Mouse (Mus musculus) kidney, postnatal 0 days (tissue): ENCODE results near the gene Gm3402. TPM values are rescaled to one million over a fixed set of nuclear protein-coding genes. Genes with fewer than 3 reads are reported as not detected.
"Not testable (repeated sequence)": the region's sequence is repeated elsewhere in the genome, so short reads cannot be mapped to it uniquely, and the experiment has no call there.

ENCODE experiments used
- ATAC-seq: fragments of 200-750 bp; cut with Nextera tagmentation; replicated peaks from 2 replicates; pipeline ENCODE4 v1.8.0; 2017; ENCODE audit warnings: low read depth, moderate number of reproducible peaks, moderate TSS enrichment, moderate library complexity; ENCODE audit not compliant: low FRiP score
- DNase-seq: peaks from one replicate; pipeline ENCODE4 v3.0.0-alpha.2; 2016; ENCODE audit warnings: low spot score
- H3K27ac ChIP-seq: fragments of 300-500 bp; sonication (generic); 2 replicates; pipeline ENCODE4 v1.5.1; 2014; ENCODE audit warnings: mild to moderate bottlenecking
- H3K27me3 ChIP-seq: fragments of 300-500 bp; sonication (generic); 2 replicates; pipeline ENCODE4 v1.6.1; 2014; ENCODE audit warnings: low read length, mixed read lengths; ENCODE audit not compliant: insufficient read depth
- H3K36me3 ChIP-seq: fragments of 300-500 bp; sonication (generic); 2 replicates; pipeline ENCODE4 v1.6.1; 2014; ENCODE audit warnings: low read length, mixed read lengths; ENCODE audit not compliant: insufficient read depth
- H3K4me1 ChIP-seq: fragments of 300-500 bp; sonication (generic); replicated peaks from 2 replicates; pipeline ENCODE4 v1.6.1; 2014; ENCODE audit warnings: antibody characterized with exemption, low read length, mixed read lengths; ENCODE audit not compliant: insufficient read depth
- H3K4me2 ChIP-seq: fragments of 300-500 bp; sonication (generic); 2 replicates; pipeline ENCODE4 v1.6.1; 2014; ENCODE audit warnings: mild to moderate bottlenecking, low read length, moderate library complexity, mixed read lengths
- H3K4me3 ChIP-seq: fragments of 300-500 bp; sonication (generic); replicated peaks from 2 replicates; pipeline ENCODE4 v1.5.1; 2014; ENCODE audit warnings: low read depth, low read length
- H3K9ac ChIP-seq: fragments of 300-500 bp; sonication (generic); 2 replicates; pipeline ENCODE4 v1.6.1; 2014; ENCODE audit warnings: low read depth, low read length
- H3K9me3 ChIP-seq: fragments of 300-500 bp; sonication (generic); replicated peaks from 2 replicates; pipeline ENCODE4 v1.6.1; 2016; ENCODE audit warnings: low read length, inconsistent platforms, mixed read lengths
- CTCF ChIP-seq: IDR thresholded peaks from 2 replicates; pipeline ENCODE4 v1.5.1; 2016; ENCODE audit warnings: antibody characterized with exemption, low read depth, mild to moderate bottlenecking, moderate library complexity
- WGBS: fragments of 180-500 bp; shearing (Covaris S2); extraction: QIAGEN DNeasy Blood & Tissue Kit; methylation state at CpG from one replicate; pipeline ENCODE4 v1.1.7; 2014; 5-methylcytosine and 5-hydroxymethylcytosine counted together
- polyA plus RNA-seq: library from polyadenylated mRNA; unstranded; fragments of >200 nt; fragmentation: Nextera tagmentation; extraction: Ambion mirVana; gene quantifications from 2 replicates; pipeline ENCODE4 v1.2.1, GENCODE M21; 2015

Gene Gm3402
- polyA plus RNA-seq: not detected in 2 replicates

GRCm38 (mm10) chr5:146513823-146514222 is at the start of gene Gm3402:
Gene Gm3402 (plus strand): TSS chr5:146514123.
- H3K27ac ChIP-seq, H3K36me3 ChIP-seq, H3K27me3 ChIP-seq, ATAC-seq, H3K4me3 ChIP-seq, H3K4me2 ChIP-seq, H3K4me1 ChIP-seq, DNase-seq, H3K9ac ChIP-seq, H3K9me3 ChIP-seq: not testable (repeated sequence)
- WGBS: no CpG with 5 or more reads among the region's 5 CpGs

DNA sequence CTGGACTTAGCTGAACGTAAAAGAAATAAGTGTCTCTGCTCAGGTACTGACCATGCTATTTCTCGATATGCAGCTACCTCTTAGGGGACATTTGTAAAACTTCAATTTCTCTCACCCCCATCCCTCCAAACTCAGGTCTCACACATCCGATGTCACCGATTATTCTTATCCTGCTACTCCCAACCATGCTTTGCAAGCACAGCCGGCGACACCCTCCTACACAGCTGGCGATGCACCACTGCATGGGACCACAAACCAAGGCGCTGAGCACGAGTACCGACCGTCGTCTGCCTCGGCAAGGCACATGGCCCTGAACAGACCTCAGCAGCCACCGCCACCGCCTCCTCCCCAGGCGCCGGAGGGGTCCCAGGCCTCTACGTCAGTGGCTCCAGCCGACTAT is 47.3 kb upstream of the Gm3402 start:
- Histone ChIP-seq H3K27me3 (no peaks in the 10 kb centered on the region), H3K4me1 (no peaks in the 10 kb centered on the region), H3K4me3 (no peak overlapping the region), H3K9me3 (no peaks in the 10 kb centered on the region), H3K27ac (no peak overlapping the region), H3K4me2 (no peak overlapping the region), H3K9ac (no peak overlapping the region), H3K36me3 (no peaks in the 10 kb centered on the region)
- WGBS: 81% methylated on average over 19 of the region's 19 CpGs
- ATAC-seq (no peak), DNase-seq (no peak)
- TF ChIP-seq CTCF: no peak

DNA sequence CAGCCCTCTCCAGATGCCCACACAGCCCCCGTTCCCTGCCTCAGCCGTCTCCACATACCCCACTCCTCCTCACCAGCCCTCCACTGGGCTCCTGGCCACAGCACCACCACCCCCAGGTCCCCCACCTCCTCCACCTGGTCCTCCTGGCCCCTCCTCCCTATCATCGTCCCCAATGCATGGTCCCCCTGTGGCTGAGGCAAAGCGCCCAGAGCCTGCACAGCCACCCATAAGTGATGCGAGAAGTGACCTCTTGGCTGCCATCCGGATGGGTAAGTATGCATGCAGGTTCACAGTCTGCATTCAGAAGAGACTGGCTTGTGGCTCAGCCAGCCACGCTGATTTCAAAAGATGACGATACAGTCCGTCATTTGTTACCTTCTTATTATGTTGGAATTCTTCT is 45.6 kb upstream of the Gm3402 start:
- 85% methylated on average over 9 of the region's 9 CpGs for WGBS
- TF ChIP-seq CTCF: no peak
- no peak overlapping the region for H3K4me2 ChIP-seq
- H3K27me3 ChIP-seq: no peaks in the 10 kb centered on the region
- DNase-seq: no peak
- no peaks in the 10 kb centered on the region for H3K9me3 ChIP-seq
- no peak overlapping the region for H3K9ac ChIP-seq
- ATAC-seq: no peak
- H3K27ac ChIP-seq: no peak overlapping the region
- no peaks in the 10 kb centered on the region for H3K36me3 ChIP-seq
- H3K4me1 ChIP-seq: no peaks in the 10 kb centered on the region
- H3K4me3 ChIP-seq: no peak overlapping the region

DNA sequence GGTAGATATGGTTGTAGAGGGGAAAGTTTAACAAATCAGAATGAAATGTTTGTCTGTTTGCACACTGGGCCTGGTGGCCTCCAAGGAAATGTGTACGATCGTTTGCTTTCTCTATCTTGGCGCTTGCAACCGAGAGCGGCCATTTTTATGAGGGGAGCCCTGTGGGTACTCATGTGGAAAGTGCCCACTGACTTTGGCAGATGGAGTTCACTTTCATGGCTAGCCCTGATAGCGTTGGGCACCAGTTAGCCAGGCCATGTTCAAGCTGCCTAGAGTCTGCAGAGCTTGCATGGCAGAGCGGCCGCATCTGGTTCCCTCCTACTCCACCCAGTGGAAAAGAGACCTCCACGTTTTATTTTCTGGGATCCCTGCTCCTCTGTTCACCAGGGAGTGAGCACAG is 43.1 kb upstream of the Gm3402 start:
- Histone ChIP-seq H3K27me3 (no peaks in the 10 kb centered on the region), H3K4me1 (no peaks in the 10 kb centered on the region), H3K36me3 (no peaks in the 10 kb centered on the region), H3K27ac (no peak overlapping the region), H3K4me3 (no peak overlapping the region), H3K4me2 (no peak overlapping the region), H3K9me3 (no peaks in the 10 kb centered on the region), H3K9ac (no peak overlapping the region)
- 82% methylated on average over 9 of the region's 9 CpGs for WGBS
- TF ChIP-seq CTCF: no peak
- DNase-seq (no peak), ATAC-seq (no peak)

- WGBS: 66% methylated on average over 5 of the region's 5 CpGs
- no peak overlapping the region for H3K9ac ChIP-seq
- DNase-seq (no peak), ATAC-seq (no peak)
- no peaks in the 10 kb centered on the region for H3K9me3 ChIP-seq
- no peak overlapping the region for H3K4me2 ChIP-seq
- no peaks in the 10 kb centered on the region for H3K27me3 ChIP-seq
- H3K4me3 ChIP-seq: no peak overlapping the region
- H3K27ac ChIP-seq: no peak overlapping the region
- no peaks in the 10 kb centered on the region for H3K36me3 ChIP-seq
- no peaks in the 10 kb centered on the region for H3K4me1 ChIP-seq
- no peak for TF ChIP-seq CTCF
Measured at GRCm38 (mm10) chr5:146471311-146471710, 42.6 kb upstream of the Gm3402 start.

- Histone ChIP-seq H3K4me1 (no peaks in the 10 kb centered on the region), H3K27me3 (no peaks in the 10 kb centered on the region), H3K9me3 (no peaks in the 10 kb centered on the region), H3K4me2 (no peak overlapping the region), H3K27ac (no peak overlapping the region), H3K4me3 (no peak overlapping the region), H3K36me3 (no peaks in the 10 kb centered on the region), H3K9ac (no peak overlapping the region)
- 91% methylated on average over 12 of the region's 12 CpGs for WGBS
- no peak for TF ChIP-seq CTCF
- ATAC-seq (no peak), DNase-seq (no peak)
Measured at GRCm38 (mm10) chr5:146471821-146472220, 42.1 kb upstream of the Gm3402 start.

DNA sequence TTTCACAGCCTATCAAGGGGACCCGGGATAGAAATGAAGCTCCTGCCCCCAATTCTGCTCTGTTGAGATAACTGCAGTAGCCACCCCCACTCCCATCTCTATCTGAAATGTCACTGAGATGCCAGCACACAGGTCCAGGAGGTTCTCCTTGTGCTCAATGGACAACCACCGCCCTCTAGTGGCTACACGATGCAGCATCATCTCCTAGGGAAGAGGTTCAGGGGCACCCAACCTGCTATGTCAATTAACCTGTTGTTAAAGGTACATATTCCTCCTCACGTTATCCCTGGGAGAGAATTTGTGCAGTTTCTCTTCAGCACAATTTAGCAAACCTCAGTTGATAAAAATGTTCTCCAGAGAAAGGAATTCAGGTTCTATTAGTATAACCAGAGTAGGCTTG is 34.4 kb upstream of the Gm3402 start:
- not testable (repeated sequence) for H3K27me3 ChIP-seq, H3K4me1 ChIP-seq, H3K4me2 ChIP-seq, H3K9me3 ChIP-seq, ATAC-seq, H3K4me3 ChIP-seq, H3K27ac ChIP-seq, H3K36me3 ChIP-seq, DNase-seq, H3K9ac ChIP-seq
- WGBS: 8% methylated on average over 4 of the region's 4 CpGs
- peak; percentile 68 for TF ChIP-seq CTCF

DNA sequence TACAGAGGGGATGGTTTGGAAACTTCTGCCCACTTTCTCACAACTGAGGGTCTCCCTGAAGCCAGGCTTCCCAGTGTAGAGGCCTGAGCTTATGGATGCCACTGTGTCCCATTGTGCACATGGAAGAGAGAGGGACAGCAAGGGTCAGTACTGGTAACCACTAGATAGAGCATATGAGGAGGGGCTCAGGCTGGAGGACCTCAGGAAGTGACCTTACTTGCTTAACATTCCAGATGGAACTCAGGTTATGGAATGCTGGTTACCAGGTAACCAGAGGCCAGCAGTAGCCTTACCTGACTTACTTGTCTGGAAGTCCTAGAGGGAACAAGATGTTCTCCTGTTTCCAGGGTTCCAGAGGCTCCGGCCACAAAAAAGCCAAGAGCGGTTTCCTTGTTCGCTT is 32.3 kb upstream of the Gm3402 start, which contains the start of gene Gm6408:
TSS of gene Gm6408 (plus strand) at position 301 of the 400 bp plus-strand sequence.
- not testable (repeated sequence) for H3K9me3 ChIP-seq, H3K9ac ChIP-seq, H3K27me3 ChIP-seq, DNase-seq, H3K36me3 ChIP-seq, H3K27ac ChIP-seq, ATAC-seq, H3K4me3 ChIP-seq, H3K4me2 ChIP-seq, H3K4me1 ChIP-seq
- WGBS: 80% methylated on average over 1 of the region's 3 CpGs
